Mouse (Mus musculus) olfactory bulb, adult 2 months (tissue): ENCODE measurements around the gene Gm17584. TPM values are rescaled to one million over a fixed set of nuclear protein-coding genes. Genes with fewer than 3 reads are reported as not detected.
"Not testable (repeated sequence)": the region's sequence is repeated elsewhere in the genome, so short reads cannot be mapped to it uniquely, and the experiment has no call there.

Experiments used
- H3K27ac ChIP-seq: fragments of 200-500 bp; 2 replicates; pipeline ENCODE4 v1.5.1; 2012; ENCODE audit warnings: low read depth, low read length; ENCODE audit not compliant: insufficient read depth
- H3K4me1 ChIP-seq: fragments of 200-500 bp; 2 replicates; pipeline ENCODE4 v1.6.1; 2012; ENCODE audit warnings: low read length; ENCODE audit not compliant: control insufficient read depth, insufficient read depth
- H3K4me3 ChIP-seq: fragments of 200-500 bp; 2 replicates; pipeline ENCODE4 v1.5.1; 2012; ENCODE audit warnings: mild to moderate bottlenecking, low read depth, low read length, moderate library complexity; ENCODE audit not compliant: insufficient read depth
- WGBS: fragments of 180-500 bp; shearing (Covaris S2); methylation state at CpG from one replicate; pipeline ENCODE4 v1.1.7; 2018; 5-methylcytosine and 5-hydroxymethylcytosine counted together
- polyA plus RNA-seq: library from polyadenylated mRNA; stranded (reverse); fragments of >200 nt; gene quantifications from 2 replicates; pipeline ENCODE4 v1.2.4, GENCODE M21; 2012; ENCODE audit warnings: low replicate concordance; ENCODE audit not compliant: missing spikeins, insufficient read depth, insufficient read length

Gene Gm17584
- polyA plus RNA-seq, result not detected in 2 replicates

DNA sequence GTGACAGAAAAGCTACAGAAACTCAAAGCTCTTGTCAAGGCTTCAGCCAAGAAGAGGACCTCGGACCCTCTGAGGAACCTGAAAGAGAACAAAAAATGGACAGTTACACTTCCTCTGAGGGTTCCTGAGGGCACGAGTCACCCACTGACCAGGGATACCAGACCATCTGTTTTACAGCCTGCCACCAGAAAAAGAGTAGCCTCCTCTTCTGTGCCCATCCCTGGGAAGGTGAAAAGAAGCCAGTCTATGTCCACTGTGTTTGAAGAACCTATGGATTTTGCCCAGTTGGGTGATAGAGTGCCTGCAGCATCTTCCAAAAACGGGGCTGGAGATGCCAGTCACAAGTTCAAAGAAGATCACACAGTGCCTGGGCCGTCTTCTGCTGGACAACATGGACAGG is at the start of gene Gm17584:
Gene Gm17584, plus strand, starts transcription at position 301 of the 400 bp plus-strand sequence.
- H3K4me3 ChIP-seq, H3K4me1 ChIP-seq, H3K27ac ChIP-seq: not testable (repeated sequence)
- WGBS, result no CpG with 5 or more reads among the region's 4 CpGs

Other genes with a start within 250 kb of the Gm17584 start
- not detected in 2 replicates for gene Gm17469, start 129.3 kb downstream of the Gm17584 start, polyA plus RNA-seq